Mouse (Mus musculus): ENCODE data around the gene Prkcsh.

DNA sequence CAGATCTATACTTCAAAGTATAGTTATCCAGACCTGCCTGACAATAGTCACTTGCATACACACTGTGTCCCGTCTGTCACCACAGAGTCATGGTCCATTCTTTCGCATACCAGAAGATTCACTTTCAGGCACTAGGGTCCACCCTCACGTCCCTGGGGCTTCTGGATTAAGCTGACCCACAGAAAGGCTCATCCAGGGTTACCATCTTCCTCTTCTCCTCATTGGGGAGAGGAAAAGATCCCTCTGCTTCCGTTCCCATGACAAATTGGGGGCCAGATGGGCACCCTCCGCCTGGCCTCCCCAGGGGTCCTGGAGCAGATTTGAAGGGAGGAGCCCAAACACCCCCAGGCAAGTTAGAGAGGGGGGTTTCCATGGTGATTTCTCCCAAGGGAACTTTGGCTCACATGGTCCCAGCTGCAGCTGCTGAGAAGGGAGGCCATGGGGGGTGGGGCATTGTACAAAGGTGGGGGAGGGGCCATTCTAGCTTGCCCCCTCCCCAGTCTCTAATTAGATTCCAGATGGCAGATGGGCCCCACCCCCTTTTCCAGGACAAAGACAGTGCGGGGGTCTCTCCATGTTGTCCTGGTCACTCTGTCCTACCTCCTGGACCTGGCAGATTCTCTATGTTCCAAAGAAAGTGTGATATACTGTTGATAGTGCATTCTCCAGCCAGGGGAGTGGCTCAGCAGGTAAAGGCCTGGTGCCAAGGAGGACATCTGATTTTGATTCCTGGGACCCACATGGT lies 32.9 kb downstream of the Prkcsh start:
- TF ChIP-seq CTCF (IDR thresholded peaks at IDR 0.05) (no peak), POLR2A (IDR thresholded peaks at IDR 0.05; ENCODE audit: insufficient read depth, low read depth, low read length) (no peak), EP300 (IDR thresholded peaks at IDR 0.05; ENCODE audit: insufficient read depth, low read depth, low read length) (no peak)

All from heart, adult 2 months (tissue).